Mouse (Mus musculus) fat pad, adult 2 months (tissue): Measurements from ENCODE around the gene Shq1.

Source experiments
- DNase-seq: peaks from one replicate; pipeline ENCODE4 v3.0.0-alpha.2; 2011; ENCODE audit warnings: low read depth, low spot score; ENCODE audit errors: extremely low read depth

The Shq1 gene

GRCm38 (mm10) chr6:100668858-100669257, 2.1 kb downstream of the Shq1 start:
- DNase-seq: no peak

GRCm38 (mm10) chr6:100667644-100668043, 3.3 kb downstream of the Shq1 start:
- no peak for DNase-seq

DNA sequence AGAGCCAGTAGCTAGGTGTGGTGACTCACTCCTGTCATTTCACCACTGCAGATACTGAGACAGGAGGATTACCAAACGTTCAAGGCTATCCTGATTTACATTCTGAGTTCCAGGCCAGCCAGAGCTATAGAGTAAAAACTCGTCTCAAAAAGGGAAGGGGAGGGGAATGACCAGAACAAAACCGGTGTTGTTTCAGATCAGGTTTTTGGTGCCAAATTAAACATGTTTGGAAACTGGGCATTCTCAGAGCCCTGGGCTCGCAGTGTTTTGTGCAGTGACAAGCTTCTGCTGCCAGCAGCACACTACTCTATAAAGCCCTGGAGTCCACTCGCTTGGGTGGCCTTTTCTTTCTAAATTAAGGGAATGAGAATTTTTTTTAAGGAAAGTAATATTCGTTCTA, 8.7 kb downstream of the Shq1 start:
- DNase-seq: peak; percentile 78

GRCm38 (mm10) chr6:100660395-100660794, 10.6 kb downstream of the Shq1 start:
- no peak for DNase-seq

DNA sequence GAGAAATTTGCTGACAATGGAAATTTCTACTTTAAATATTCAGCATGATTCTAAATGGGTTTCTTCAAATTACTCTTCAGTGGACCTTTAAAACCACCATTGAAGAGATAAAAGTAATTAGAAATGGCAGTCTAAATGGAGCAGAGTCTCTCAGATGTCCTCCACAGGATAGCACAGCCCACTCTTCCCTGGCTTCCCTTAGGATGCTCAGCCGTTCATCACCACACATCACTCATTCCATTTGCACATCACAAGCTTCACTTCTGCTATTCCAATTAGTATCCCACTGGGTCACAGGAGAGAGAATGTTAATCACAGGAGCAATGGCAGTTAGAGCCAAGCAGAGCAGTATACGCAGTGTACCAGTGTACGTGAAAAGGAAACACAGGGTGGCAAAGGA, 18.4 kb downstream of the Shq1 start:
- no peak for DNase-seq

GRCm38 (mm10) chr6:100647196-100647595, 23.8 kb downstream of the Shq1 start:
- no peak for DNase-seq

DNA sequence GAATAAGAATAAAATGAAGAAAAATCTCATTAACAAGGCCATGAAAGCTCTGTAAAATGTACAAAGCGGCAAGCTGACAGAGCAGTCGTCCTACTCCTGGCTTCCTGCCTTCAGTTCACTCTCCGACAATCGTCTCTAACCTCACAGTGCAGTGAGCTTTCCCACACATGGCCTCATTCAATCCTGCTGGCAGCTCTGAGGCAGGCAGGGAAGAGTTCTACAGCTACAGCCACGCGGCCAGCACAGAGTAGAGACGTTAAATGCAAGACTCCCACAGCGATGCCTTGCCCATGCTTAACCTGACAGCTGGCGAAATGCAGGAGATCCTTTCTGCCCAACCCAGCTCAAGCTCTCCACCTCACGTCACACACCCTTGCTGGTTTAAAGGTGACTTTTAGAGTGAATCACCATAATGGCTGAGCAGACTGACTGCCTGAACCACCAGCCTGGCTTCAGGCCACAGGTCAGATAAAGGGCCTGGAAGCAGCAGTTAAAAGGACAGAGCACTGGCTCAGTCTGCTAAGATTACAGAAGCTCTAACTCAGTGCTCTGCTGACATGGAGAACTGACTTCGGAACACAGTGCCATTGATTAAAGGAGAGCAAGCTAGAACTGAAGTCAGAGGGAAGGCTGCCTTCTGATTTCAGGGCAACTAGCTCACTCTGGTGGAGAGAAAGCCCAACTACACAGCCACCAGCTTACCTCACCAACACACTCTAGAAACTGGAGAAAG, 25.3 kb downstream of the Shq1 start:
- no peak for DNase-seq

DNA sequence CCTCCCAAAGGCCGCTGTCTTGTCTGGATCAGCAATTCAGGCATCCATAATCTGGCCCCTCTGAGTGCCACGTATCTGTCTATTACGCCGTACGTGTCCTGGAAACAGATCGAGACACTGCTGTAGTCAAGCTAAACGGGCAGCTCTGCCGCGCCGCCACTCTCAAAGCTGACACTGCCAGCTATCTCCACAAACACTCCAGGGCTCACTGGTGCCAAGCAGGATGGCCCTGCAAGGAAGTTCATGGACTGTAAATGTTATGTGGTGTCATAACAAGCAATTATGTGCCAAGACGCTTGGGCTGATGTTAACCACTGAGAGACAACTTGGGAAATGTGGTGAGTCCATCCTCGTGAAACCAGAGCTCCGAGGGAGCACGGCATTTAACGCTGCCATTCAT, 26.3 kb downstream of the Shq1 start:
- no peak for DNase-seq

GRCm38 (mm10) chr6:100642786-100643185, 28.2 kb downstream of the Shq1 start:
- DNase-seq: no peak

- DNase-seq: no peak
Observed at GRCm38 (mm10) chr6:100640591-100640990, 30.4 kb downstream of the Shq1 start.

DNA sequence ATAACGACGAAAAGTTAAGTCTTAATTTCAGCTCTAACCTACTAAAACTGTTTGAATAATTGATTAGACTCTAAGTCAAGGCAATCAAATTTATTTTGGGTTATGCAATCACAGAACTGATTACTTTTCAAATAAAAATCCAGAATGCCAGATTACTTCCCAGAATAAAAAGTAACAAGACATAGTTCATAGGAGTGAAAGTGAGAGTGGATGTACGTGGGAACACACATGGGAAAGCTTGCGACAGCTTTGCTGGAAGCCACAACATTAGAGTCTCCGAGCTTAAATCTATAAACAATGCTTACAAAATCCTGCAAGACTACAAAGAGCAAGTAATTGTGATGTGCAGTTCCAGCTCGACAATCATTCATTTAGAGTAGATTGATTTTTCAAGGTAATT, 41.9 kb downstream of the Shq1 start:
- no peak for DNase-seq

GRCm38 (mm10) chr6:100628223-100628622, 42.7 kb downstream of the Shq1 start:
- DNase-seq: no peak

DNA sequence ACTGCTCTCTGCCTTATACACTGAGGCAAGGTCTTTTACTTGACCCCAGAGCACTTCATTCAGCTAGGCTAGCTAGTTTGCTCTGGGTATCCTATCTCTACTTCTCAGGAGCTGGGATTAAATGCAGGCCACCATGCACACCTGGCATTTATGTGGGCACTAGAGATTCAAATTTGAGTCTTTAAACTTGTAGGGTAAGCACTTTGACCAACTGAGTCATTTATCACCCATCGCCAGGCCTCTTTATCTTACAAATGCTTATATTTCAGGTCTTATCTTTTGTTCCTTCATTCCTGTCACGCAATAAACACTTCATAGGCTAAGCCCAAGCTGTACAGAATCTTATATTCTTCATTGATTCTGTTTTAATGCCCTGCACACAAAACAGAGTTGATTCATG, 47.0 kb downstream of the Shq1 start:
- DNase-seq: no peak

DNA sequence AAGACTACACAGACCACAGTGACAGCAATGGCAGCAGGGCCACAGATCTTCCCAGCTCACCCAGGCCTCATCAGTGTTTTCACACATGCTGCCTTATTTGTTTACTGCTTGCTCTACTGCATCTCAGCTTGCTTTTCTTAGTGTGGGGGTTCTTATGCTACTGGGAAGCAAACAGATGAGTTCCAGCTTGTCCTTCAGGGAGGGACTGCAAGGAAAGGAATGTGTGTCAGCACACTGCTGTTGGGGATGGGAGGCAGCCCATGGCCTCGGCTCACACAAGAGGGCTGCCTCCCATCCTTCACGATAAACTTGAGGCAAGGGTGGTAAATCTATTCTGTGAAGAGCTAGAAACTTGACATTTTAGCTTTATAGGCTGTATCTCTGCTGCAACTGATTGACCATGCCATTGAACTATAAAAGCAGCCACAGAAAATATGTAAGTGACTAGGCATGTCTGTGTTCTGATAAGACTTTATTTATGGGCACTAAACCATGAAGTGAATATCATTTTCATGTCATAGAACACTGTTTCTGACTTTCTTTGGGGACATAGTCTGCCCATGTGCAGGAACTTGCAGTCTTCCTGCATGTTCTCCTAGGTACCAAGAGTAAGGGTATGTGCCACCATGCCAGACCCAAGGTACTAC, 48.0 kb downstream of the Shq1 start:
- no peak for DNase-seq

GRCm38 (mm10) chr6:100620411-100620810, 50.5 kb downstream of the Shq1 start:
- no peak for DNase-seq

- no peak for DNase-seq
Observed at GRCm38 (mm10) chr6:100619309-100619708, 51.6 kb downstream of the Shq1 start.

DNA sequence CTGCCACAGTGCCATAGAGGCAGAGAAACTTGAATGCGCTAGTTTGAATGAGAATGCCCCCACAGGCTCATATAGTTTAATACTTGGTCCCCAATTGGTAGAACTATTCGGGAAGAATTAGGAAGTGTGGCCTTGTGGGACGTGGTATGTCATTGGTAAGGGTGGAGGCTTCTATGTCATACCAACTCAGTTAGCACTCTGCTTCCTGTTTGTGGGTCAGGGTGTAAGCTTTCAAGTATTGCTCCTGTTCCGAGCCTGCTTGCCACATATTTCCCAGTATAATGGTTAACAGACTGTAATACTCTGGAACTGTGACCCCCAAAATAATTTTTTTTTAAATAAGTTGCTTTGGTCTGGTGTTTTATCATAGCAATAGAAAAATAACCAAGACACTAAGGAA, 54.8 kb downstream of the Shq1 start:
- DNase-seq: no peak

DNA sequence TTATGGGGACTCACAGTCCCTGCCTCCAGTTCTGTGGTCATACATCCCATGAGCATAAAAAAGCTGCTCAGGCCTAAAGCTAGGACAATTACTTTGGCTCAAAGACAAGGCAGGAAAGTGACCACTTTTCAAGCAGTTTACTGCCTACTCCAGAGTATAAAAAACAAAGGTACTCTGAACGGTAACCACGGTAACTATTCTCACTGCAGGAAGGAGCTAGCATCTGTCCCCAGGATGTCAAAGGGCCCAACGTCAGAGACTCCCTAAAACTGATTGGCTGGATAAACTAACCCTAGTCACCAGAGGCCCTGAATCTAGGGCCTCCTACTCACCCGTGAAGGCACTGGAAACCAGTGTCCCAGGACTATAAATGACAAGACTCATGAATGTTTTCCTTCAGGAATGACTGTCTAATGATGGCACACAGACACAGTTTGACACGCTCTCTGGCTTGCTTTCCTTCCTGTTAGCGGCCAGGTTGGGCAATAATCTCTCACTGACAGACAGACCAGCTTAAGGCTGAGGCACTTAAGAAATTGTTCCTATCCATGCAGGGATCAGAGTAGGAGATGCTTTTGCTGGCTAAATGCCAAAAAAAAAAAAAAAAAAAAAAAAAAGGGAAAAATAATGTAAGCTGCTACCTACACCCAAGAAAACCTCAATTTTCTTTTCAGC, 57.2 kb downstream of the Shq1 start:
- peak; percentile 73 for DNase-seq

GRCm38 (mm10) chr6:100610897-100611575, 59.9 kb downstream of the Shq1 start:
- DNase-seq: no peak

GRCm38 (mm10) chr6:100610182-100610581, 60.8 kb downstream of the Shq1 start:
- DNase-seq: peak; percentile 23

DNA sequence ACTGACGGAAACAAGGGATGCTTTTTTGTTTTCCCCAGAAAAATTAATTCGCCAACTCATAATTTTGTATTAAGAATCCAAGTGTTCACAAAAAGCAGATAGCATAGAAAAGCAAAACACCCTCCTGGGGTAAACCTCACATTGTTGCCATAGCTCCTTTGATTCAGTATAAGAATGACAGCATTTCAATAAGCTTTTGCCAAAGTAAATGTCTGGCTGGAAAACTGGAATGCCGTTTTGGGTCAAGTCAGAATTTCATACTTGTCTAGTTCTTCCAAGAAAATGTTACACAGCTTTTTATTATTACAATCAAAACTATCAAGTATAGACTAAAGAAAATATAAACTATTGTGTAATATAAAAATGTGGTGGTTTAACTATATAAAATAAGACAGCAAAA, 61.7 kb downstream of the Shq1 start:
- no peak for DNase-seq

DNA sequence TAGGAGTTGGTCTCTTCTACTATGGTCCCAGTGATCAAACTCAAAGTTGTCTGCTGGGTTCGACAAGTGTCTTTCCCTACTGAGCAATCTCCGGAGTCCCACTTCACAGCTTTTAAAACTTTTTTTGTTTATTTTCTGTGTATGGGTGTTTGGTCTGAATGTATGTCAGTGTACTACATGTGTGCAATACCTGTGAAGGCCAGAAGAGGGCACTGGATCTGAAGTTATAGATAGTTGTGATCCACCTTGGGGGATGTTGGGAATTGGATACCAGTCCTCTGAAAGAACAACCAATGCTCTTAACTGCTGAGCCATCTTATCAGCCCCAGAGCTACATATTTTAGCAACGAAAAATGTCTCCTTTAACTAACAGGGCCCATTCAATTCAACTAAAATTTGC, 62.5 kb downstream of the Shq1 start:
- no peak for DNase-seq
